Mouse (Mus musculus) skeletal muscle tissue, adult 2 months (tissue): ENCODE measurements around the gene Slc35g2.
A peak's percentile ranks its signal among the peaks of the same experiment; 100 is the strongest.

ENCODE experiments used
- DNase-seq: peaks from one replicate; pipeline ENCODE4 v3.0.0-alpha.2; 2012; ENCODE audit warnings: low read depth, low spot score

Gene Slc35g2

GRCm38 (mm10) chr9:100560251-100560890 lies 10.5 kb downstream of the Slc35g2 start:
- no peak for DNase-seq

- no peak for DNase-seq
Measured at GRCm38 (mm10) chr9:100558991-100559390, 11.9 kb downstream of the Slc35g2 start.

GRCm38 (mm10) chr9:100558023-100558573 lies 12.8 kb downstream of the Slc35g2 start:
- DNase-seq: no peak

- DNase-seq: no peak
Measured at GRCm38 (mm10) chr9:100555686-100556085, 15.2 kb downstream of the Slc35g2 start.

- no peak for DNase-seq
Measured at GRCm38 (mm10) chr9:100548313-100548712, 22.6 kb downstream of the Slc35g2 start.

GRCm38 (mm10) chr9:100546594-100546910 lies 24.3 kb downstream of the Slc35g2 start:
- DNase-seq: no peak

GRCm38 (mm10) chr9:100545715-100546593 lies 24.9 kb downstream of the Slc35g2 start, which contains the start of gene Nck1:
Nck1 (minus strand) TSS chr9:100546134.
- DNase-seq: peak; percentile 96

GRCm38 (mm10) chr9:100544948-100545714 lies 25.8 kb downstream of the Slc35g2 start:
- no peak for DNase-seq

- DNase-seq: no peak
Measured at GRCm38 (mm10) chr9:100535618-100536262, 35.1 kb downstream of the Slc35g2 start.

- DNase-seq: no peak
Measured at GRCm38 (mm10) chr9:100534686-100535085, 36.2 kb downstream of the Slc35g2 start.

- DNase-seq: no peak
Measured at GRCm38 (mm10) chr9:100532847-100533505, 37.9 kb downstream of the Slc35g2 start.

GRCm38 (mm10) chr9:100531296-100531695 lies 39.6 kb downstream of the Slc35g2 start:
- DNase-seq: peak; percentile 36

- no peak for DNase-seq
Measured at GRCm38 (mm10) chr9:100525225-100525624, 45.7 kb downstream of the Slc35g2 start.

GRCm38 (mm10) chr9:100522029-100522428 lies 48.9 kb downstream of the Slc35g2 start:
- DNase-seq: no peak

GRCm38 (mm10) chr9:100520586-100520985 lies 50.3 kb downstream of the Slc35g2 start:
- peak; percentile 52 for DNase-seq

GRCm38 (mm10) chr9:100520012-100520411 lies 50.9 kb downstream of the Slc35g2 start:
- DNase-seq: no peak

GRCm38 (mm10) chr9:100507581-100507980 lies 63.3 kb downstream of the Slc35g2 start:
- peak; percentile 31 for DNase-seq

GRCm38 (mm10) chr9:100506652-100507051 lies 64.2 kb downstream of the Slc35g2 start:
- DNase-seq: peak; percentile 58

- no peak for DNase-seq
Measured at GRCm38 (mm10) chr9:100505498-100505897, 65.4 kb downstream of the Slc35g2 start.
